Mouse (Mus musculus): Measurements from ENCODE around the gene Ccdc167. TPM values are rescaled to one million over a fixed set of nuclear protein-coding genes. Genes with fewer than 3 reads are reported as not detected.

Ccdc167 gene
- polyA plus RNA-seq, 1 experiment: 7.7 TPM

GRCm38 (mm10) chr17:29679038-29679767, 37.6 kb downstream of the Ccdc167 start:
- H3K4me1 ChIP-seq (ENCODE audit: control insufficient read depth, insufficient read depth, low read length): no peaks in the 10 kb centered on the region
- no peak for TF ChIP-seq CTCF (IDR thresholded peaks at IDR 0.05; ENCODE audit: insufficient read depth, low read length)
- no peak for TF ChIP-seq POLR2A (IDR thresholded peaks at IDR 0.05; ENCODE audit: borderline replicate concordance, extremely low read depth, low read depth, low read length)
- no peak overlapping the region for H3K4me3 ChIP-seq (replicated peaks; ENCODE audit: extremely low read depth, low read depth, low read length)
- DNase-seq: no peak
- 74% methylated on average over 6 of the region's 6 CpGs for whole genome bisulfite sequencing

- Histone ChIP-seq H3K4me1 (ENCODE audit: control insufficient read depth, insufficient read depth, low read length) (no peaks in the 10 kb centered on the region), H3K4me3 (replicated peaks; ENCODE audit: extremely low read depth, low read depth, low read length) (no peak overlapping the region)
- WGBS: 65% methylated on average over 8 of the region's 8 CpGs
- DNase-seq: no peak
- TF ChIP-seq CTCF (IDR thresholded peaks at IDR 0.05; ENCODE audit: insufficient read depth, low read length) (no peak), POLR2A (IDR thresholded peaks at IDR 0.05; ENCODE audit: borderline replicate concordance, extremely low read depth, low read depth, low read length) (no peak)
Observed at GRCm38 (mm10) chr17:29678526-29678925, 38.3 kb downstream of the Ccdc167 start.

- no peak for DNase-seq
- WGBS: 86% methylated on average over 4 of the region's 4 CpGs
- H3K4me1 ChIP-seq (ENCODE audit: control insufficient read depth, insufficient read depth, low read length): peaks cover 8% of the 10 kb centered on the region
- H3K4me3 ChIP-seq (replicated peaks; ENCODE audit: extremely low read depth, low read depth, low read length): no peak overlapping the region
- no peak for TF ChIP-seq POLR2A (IDR thresholded peaks at IDR 0.05; ENCODE audit: borderline replicate concordance, extremely low read depth, low read depth, low read length)
- no peak for TF ChIP-seq CTCF (IDR thresholded peaks at IDR 0.05; ENCODE audit: insufficient read depth, low read length)
Observed at GRCm38 (mm10) chr17:29673325-29673724, 43.5 kb downstream of the Ccdc167 start.

- WGBS: 48% methylated on average over 2 of the region's 2 CpGs
- DNase-seq: no peak
- no peak for TF ChIP-seq POLR2A (IDR thresholded peaks at IDR 0.05; ENCODE audit: borderline replicate concordance, extremely low read depth, low read depth, low read length)
- no peak for TF ChIP-seq CTCF (IDR thresholded peaks at IDR 0.05; ENCODE audit: insufficient read depth, low read length)
- Histone ChIP-seq H3K4me3 (replicated peaks; ENCODE audit: extremely low read depth, low read depth, low read length) (no peak overlapping the region), H3K4me1 (ENCODE audit: control insufficient read depth, insufficient read depth, low read length) (peaks cover 8% of the 10 kb centered on the region)
Observed at GRCm38 (mm10) chr17:29671021-29671420, 45.8 kb downstream of the Ccdc167 start.

GRCm38 (mm10) chr17:29669936-29670335, 46.9 kb downstream of the Ccdc167 start:
- Histone ChIP-seq H3K4me3 (replicated peaks; ENCODE audit: extremely low read depth, low read depth, low read length) (no peak overlapping the region), H3K4me1 (ENCODE audit: control insufficient read depth, insufficient read depth, low read length) (peaks cover 8% of the 10 kb centered on the region)
- TF ChIP-seq CTCF (IDR thresholded peaks at IDR 0.05; ENCODE audit: insufficient read depth, low read length) (no peak), POLR2A (IDR thresholded peaks at IDR 0.05; ENCODE audit: borderline replicate concordance, extremely low read depth, low read depth, low read length) (no peak)
- no peak for DNase-seq

GRCm38 (mm10) chr17:29669030-29669429, 47.8 kb downstream of the Ccdc167 start:
- TF ChIP-seq CTCF (IDR thresholded peaks at IDR 0.05; ENCODE audit: insufficient read depth, low read length) (no peak), POLR2A (IDR thresholded peaks at IDR 0.05; ENCODE audit: borderline replicate concordance, extremely low read depth, low read depth, low read length) (no peak)
- WGBS: 83% methylated on average over 4 of the region's 4 CpGs
- H3K4me3 ChIP-seq (replicated peaks; ENCODE audit: extremely low read depth, low read depth, low read length): no peak overlapping the region
- DNase-seq: no peak
- peaks cover 8% of the 10 kb centered on the region for H3K4me1 ChIP-seq (ENCODE audit: control insufficient read depth, insufficient read depth, low read length)

GRCm38 (mm10) chr17:29668051-29668986, 48.5 kb downstream of the Ccdc167 start:
- H3K4me1 ChIP-seq (ENCODE audit: control insufficient read depth, insufficient read depth, low read length): peaks cover 8% of the 10 kb centered on the region
- 80% methylated on average over 10 of the region's 10 CpGs for WGBS
- no peak for DNase-seq
- no peak for TF ChIP-seq POLR2A (IDR thresholded peaks at IDR 0.05; ENCODE audit: borderline replicate concordance, extremely low read depth, low read depth, low read length)
- H3K4me3 ChIP-seq (replicated peaks; ENCODE audit: extremely low read depth, low read depth, low read length): no peak overlapping the region

GRCm38 (mm10) chr17:29662145-29662544, 54.7 kb downstream of the Ccdc167 start:
- peaks cover 3% of the 10 kb centered on the region for H3K4me1 ChIP-seq (ENCODE audit: control insufficient read depth, insufficient read depth, low read length)
- TF ChIP-seq POLR2A (IDR thresholded peaks at IDR 0.05; ENCODE audit: borderline replicate concordance, extremely low read depth, low read depth, low read length): no peak
- no peak for TF ChIP-seq CTCF (IDR thresholded peaks at IDR 0.05; ENCODE audit: insufficient read depth, low read length)
- no peak for DNase-seq
- no peak overlapping the region for H3K4me3 ChIP-seq (replicated peaks; ENCODE audit: extremely low read depth, low read depth, low read length)
- WGBS: 84% methylated on average over 6 of the region's 6 CpGs

- WGBS: under 1% methylated on average over 41 of the region's 41 CpGs
- TF ChIP-seq POLR2A (IDR thresholded peaks at IDR 0.05; ENCODE audit: borderline replicate concordance, extremely low read depth, low read depth, low read length) (no peak), CTCF (IDR thresholded peaks at IDR 0.05; ENCODE audit: insufficient read depth, low read length) (no peak)
- no peak for DNase-seq
- Histone ChIP-seq H3K4me3 (replicated peaks; ENCODE audit: extremely low read depth, low read depth, low read length) (peak overlapping the region; percentile 89), H3K4me1 (ENCODE audit: control insufficient read depth, insufficient read depth, low read length) (peaks cover 3% of the 10 kb centered on the region)
Observed at GRCm38 (mm10) chr17:29660762-29661391, 56.0 kb downstream of the Ccdc167 start.
